Mouse (Mus musculus) heart, adult 11 months (tissue): ENCODE data around the gene Ahctf1.

ENCODE experiments used
- DNase-seq: peaks from one replicate; pipeline ENCODE4 v3.0.0; 2022

Ahctf1 gene

DNA sequence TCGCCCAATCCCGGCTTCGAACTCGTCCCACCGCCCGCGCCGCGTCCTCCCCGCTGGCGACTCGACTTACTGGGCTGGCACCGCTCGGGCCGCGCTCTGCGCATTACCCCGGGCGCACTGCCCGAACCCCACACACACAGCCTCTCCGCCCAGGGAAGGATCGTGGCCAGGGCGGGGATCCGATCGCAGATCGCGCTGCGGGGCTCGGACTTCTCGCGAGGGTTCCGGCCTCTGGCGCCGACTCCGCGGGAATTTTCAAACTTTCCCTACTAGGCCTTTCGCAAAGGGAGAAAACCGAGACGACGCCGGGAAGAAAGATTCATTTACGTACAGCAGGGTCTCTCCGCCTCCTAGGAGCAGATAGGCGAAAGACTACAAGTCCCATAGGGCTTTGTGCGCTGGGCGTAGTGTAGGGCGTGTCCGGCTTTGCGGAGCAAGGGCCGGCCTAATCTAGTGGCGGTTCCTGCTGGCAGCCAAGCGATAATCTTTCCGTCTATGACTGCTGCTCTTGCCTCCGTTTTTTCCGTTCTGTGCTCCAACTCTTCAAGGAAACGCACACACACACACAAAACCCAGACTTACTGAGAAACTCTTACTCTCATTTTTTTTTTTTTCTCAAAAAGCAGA, at the start of gene Ahctf1:
TSS of gene Ahctf1 (minus strand) at position 168 of the 627 bp plus-strand sequence.
- peak; percentile 100 for DNase-seq

DNA sequence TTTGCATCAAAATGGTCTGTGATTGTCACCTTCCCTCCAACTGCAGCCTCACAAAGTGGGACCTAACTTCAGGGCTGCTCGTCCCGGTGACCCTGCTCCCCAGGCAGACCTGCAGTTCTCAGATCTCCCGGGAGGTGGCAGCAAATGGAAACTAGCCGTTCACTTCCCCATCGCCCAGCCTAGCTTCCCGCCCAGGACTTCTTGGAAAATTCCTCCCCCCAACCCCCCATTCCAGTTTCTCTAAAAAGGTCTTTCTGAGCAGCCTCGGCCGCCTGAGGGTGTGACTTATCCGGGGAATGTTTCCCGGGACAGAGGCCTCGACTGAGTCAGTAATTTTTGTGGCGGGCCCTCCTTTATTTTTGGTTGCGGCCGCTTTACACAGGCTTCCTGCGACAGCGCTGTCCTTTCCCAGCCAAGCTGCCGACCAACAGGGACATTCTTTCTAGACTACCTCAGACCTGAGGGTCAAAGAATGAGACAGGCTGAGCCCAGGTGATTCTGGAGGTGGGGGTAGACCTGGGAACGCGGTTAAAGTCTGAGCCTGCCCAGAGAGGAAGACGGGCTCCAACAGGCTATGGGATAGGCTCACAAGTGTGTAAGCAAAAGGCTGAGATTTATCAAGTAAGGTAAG, 44.4 kb upstream of the Ahctf1 start:
- peak; percentile 98 for DNase-seq

DNA sequence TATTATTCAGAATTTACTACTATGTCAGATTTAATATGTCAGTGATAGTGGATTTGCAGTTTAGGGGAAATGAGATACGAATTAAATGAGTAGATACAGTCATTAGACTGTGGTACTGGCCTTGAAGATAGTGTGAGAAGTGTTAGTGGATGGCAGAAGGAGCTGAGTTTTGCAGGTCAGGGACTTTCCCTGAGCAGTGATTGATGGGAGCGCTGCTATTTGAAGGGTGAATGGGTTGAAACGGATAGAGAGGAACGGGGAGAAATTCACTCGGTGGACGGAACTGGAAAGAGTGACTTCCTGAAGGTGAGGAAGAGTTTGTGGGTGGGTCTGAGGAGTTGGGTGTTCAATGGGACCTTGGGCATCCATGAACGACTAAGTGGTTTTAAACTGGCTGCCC, 43.7 kb upstream of the Ahctf1 start:
- DNase-seq, result no peak

DNA sequence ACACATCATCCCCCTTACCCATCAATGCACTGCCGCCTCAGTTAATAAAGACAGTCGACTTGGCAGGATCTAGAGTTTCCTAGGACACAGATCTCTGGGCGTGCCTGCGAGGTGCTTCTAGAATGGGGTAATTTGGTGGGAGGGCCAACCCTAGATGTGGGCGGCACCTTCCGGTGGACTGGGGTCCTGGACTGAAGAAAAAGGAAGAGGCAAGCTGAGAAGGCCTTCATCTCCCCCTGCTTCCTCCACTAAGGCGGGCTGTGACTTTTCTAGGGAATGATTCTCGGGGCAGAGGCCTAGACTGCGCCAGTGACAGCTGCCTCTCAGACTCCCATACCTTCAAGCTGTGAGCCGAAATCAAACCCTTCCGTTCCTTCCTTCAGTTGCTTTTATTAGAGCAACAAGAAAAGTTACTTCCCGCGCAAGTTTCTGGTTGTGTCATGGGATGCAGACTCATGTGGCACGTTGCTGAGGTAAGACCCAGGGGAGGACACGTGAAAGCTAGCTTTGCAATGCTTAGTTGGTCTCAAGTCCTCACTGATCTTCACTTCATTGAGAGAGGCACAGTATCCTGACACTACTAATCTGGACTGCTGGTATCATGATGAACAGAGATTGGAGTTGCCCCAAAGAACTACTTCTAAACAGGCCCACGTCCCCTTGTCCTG, 42.5 kb upstream of the Ahctf1 start:
- DNase-seq, result no peak

DNA sequence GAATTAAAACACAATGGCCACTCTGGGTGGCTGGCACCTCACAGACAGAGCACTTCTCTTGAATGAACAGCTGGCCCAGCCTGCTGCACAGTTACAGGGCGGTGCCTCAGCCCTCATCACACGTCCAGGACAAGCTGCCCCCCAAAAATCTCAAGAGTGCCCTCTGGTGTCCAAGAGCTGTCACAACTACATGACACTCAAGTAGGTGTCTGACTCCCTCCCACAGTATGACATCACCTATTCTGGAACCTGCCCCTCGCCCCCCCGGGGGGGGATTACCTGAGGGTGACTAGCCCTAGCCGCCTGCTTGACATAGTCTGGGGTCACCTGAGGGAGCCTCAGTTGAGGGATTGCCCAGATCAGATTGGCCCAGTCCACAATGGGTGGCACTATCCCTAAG, 41.4 kb upstream of the Ahctf1 start:
- DNase-seq, result peak; percentile 97

GRCm38 (mm10) chr1:179843981-179844380, 40.5 kb upstream of the Ahctf1 start:
- DNase-seq, result peak; percentile 85

DNA sequence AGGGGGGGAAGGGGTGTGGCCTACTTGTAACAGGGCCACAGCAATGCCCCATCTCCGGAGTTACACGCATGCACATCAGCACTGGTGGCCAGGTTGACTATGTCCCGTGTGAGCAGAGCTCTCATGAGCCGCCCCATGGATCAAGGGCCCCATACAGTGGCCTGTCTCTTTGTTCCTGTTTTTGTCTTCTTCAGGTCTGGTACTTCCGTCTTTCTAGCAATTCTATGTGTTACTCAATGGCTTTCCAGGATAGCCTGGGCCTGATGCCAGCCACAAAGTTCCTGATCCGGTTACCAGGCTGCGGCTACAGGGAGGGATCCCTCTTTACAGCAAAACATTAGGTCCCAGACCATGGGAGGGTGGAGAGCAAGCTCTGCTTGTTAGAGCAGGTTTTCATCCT, 39.1 kb upstream of the Ahctf1 start:
- peak; percentile 97 for DNase-seq

GRCm38 (mm10) chr1:179836426-179837404, 33.2 kb upstream of the Ahctf1 start:
- DNase-seq, result peak; percentile 67

DNA sequence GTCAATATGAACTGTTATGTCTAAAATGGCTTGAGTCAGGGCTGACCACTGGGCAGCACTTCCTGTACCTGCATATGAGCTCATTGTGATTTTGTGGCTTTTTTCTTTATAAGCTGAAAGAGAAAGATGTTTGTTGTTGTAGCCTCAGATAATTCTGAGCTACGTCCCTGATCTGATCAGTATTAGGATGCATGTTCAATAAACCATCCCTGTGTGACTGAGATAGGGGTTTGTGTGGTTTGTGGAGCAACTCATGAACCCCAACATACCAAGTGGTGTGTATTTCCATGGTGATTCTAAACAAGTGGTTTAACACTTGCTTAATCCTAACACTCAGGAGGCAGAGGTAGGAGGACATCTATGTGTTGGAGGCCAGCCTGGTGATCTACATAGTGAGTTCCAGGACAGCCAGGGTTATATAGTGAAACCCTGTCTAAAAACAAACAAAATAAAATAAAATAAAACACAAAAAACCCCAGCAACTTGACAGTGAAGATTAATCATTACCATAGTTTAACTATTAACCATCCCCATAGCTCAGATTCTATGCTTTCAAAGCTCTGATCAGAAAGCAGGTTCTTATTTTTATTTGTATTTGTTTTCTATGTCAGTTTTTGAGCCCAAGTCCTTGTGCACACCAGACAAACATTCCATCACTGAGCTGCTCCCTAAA, 32.4 kb upstream of the Ahctf1 start:
- no peak for DNase-seq

- peak; percentile 34 for DNase-seq
These were observed 30.1 kb upstream of the Ahctf1 start for GRCm38 (mm10) chr1:179833596-179833995.

GRCm38 (mm10) chr1:179832710-179833240, 29.3 kb upstream of the Ahctf1 start:
- DNase-seq, result peak; percentile 78

DNA sequence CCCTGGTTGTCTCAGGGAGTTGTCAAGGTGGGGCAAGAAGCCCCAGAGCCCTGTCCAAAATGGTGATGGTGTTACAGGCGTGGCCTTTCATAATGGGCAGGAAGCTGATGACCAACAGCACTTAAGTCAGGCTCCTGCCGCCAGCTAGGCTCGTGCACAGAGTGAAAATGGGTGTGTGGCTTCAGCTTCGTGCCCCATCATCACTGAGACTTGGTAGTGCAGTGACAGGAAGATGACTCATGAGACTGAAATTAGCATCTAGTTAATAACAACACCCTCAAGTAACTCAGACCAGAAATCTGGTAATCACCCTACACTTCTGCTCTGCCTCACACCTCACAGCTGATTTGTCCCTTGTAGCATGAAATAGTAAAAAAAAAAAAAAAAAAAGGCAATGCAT, 25.4 kb upstream of the Ahctf1 start:
- DNase-seq, result peak; percentile 79

DNA sequence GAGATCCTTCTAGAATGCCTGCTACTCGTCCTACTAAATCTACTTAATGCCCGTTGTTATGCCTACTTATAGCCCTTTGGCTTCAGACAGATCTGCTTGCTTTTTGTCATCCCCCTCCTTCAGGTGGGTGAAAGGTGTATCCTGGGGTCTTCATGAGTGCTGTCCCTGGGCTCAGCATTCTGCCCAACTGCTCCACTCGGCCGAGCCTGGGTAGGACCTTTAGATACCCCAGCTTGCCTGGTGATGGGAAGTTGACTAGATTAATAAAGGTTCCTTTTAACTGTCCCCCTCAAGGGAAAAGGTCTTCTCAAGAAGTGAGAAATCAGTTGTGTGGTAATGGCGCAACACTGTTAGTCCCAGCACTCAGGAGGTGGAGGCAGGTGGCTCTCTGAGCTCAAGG, 24.6 kb upstream of the Ahctf1 start:
- DNase-seq, result peak; percentile 55

DNA sequence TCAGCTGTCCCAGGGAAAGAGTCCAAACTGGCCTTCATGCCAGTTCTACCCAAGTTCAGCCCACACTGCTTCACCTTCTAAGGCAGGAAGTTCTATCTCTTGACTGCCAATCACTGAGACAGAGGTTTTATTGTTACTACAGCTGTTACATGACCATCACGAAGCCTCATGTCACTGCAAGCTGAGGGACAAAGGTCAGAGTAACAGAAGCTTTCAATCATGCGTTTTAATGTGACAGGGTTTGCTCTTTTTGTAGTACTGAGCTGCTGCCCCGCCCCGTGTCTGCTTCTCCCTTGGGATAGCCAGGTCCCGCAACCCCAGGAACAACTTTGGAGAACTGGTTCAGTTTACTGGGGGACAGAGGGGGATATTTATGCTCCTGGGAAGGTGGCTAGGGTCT, 21.1 kb upstream of the Ahctf1 start:
- peak; percentile 78 for DNase-seq

- DNase-seq, result peak; percentile 31
These were observed 15.2 kb upstream of the Ahctf1 start for GRCm38 (mm10) chr1:179818490-179819278.

GRCm38 (mm10) chr1:179814616-179815015, 11.1 kb upstream of the Ahctf1 start:
- peak; percentile 56 for DNase-seq

GRCm38 (mm10) chr1:179813385-179813784, 9.9 kb upstream of the Ahctf1 start:
- DNase-seq, result no peak

DNA sequence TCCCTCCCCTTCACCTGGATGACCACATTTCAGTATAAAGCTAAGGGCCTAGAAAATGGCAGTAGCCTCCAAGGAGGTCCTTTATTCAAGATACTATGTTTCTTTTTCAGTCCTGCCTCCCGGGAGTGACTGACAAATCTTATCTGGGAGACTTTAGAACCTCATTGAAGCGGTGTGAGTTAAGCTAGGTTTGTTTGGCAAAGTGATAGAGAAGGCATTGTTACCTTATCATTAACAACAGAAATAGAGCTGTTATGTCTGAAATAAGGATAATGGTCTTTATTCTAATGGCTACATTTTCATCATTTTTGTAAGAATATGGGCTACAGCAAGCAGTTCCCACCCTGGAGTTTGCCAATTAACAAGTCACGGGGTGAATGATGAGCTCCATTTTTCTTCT, 4.8 kb upstream of the Ahctf1 start:
- DNase-seq, result no peak

DNA sequence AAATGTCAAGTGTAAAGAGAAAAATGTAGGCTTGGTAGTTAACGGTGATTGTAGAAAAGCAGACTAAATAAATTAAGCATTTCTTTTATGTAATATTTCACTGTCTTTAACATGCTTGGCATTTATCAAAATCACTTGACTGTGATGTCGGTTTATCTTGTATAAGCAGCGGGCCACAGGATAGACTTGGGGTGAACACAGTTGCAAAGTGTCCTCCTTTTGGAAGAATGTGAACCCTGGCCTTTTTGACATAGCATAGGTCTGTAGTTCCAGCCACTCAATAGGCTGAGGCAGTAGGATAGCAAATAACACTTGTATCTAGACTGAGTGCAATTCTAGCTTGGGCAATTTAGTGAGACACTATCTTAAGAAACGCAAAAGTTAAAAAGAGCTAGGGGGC, 4.0 kb upstream of the Ahctf1 start:
- no peak for DNase-seq

GRCm38 (mm10) chr1:179805751-179806150, 2.3 kb upstream of the Ahctf1 start:
- DNase-seq, result no peak

DNA sequence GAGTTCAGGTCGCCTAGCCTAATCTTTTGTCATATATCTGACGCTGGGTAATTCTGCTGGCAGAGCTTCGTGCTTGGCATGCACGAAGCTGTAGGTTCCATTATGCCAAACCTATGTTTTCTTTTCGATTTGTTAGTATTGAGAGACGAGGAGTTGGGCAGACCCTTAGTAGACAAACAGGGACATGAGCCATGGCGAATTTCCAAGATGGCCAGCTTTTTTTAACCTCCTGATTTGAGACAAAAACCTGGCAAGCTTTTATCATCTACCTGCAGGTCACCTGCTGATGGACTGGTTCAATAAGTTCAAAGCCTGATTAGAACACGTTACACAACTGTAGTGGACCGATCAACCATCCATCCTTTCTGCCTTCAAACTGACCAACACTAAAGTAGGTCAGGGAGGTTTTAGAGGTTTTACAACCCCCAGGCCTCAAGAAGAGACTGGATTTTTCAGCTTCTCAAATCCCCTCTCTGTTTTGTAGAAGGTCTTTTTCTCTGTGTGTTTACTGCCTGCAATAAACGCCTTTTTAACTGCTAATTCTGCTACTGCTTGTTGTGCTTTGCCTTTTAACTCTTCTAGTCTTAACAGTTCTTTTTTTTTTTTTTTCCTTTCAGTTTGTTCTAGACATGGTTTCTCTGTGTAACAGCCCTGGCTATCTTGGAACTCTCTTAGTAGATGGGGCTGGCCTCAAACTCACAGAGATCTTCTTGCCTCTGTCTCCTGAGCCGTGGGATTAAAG, 831 bp upstream of the Ahctf1 start:
- no peak for DNase-seq
